Mouse (Mus musculus) heart, postnatal 0 days (tissue): ENCODE measurements at regions not wholly inside any gene's neighbourhood (a gene's known extent, or its start where the extent isn't known, plus 50 kb on each side); places are given as distances from the start of the nearest gene placed in this dataset.

Experiments used
- ATAC-seq: fragments of 200-750 bp; cut with Nextera tagmentation; 2 replicates; pipeline ENCODE4 v1.8.0; 2017; ENCODE audit warnings: low read depth, moderate number of reproducible peaks, moderate library complexity; ENCODE audit not compliant: insufficient read depth
- DNase-seq: peaks from one replicate; pipeline ENCODE4 v3.0.0-alpha.2; 2016; ENCODE audit warnings: low spot score
- H3K27ac ChIP-seq: fragments of 300-500 bp; sonication (generic); 2 replicates; pipeline ENCODE4 v1.5.1; 2014; ENCODE audit warnings: low read depth, mild to moderate bottlenecking
- H3K27me3 ChIP-seq: fragments of 300-500 bp; sonication (generic); 2 replicates; pipeline ENCODE4 v1.6.1; 2014; ENCODE audit warnings: low read length, mixed read lengths; ENCODE audit not compliant: control insufficient read depth, insufficient read depth
- H3K36me3 ChIP-seq: fragments of 300-500 bp; sonication (generic); replicated peaks from 2 replicates; pipeline ENCODE4 v1.6.1; 2014; ENCODE audit warnings: low read length, mixed read lengths; ENCODE audit not compliant: control insufficient read depth, insufficient read depth
- H3K4me1 ChIP-seq: fragments of 300-500 bp; sonication (generic); 2 replicates; pipeline ENCODE4 v1.6.1; 2014; ENCODE audit warnings: antibody characterized with exemption; ENCODE audit not compliant: control insufficient read depth, insufficient read depth
- H3K4me2 ChIP-seq: fragments of 300-500 bp; sonication (generic); 2 replicates; pipeline ENCODE4 v1.6.1; 2014; ENCODE audit warnings: low read depth, mild to moderate bottlenecking, low read length, moderate library complexity
- H3K4me3 ChIP-seq: fragments of 300-500 bp; sonication (generic); 2 replicates; pipeline ENCODE4 v1.5.1; 2014; ENCODE audit warnings: low read depth, low read length
- H3K9ac ChIP-seq: fragments of 300-500 bp; sonication (generic); replicated peaks from 2 replicates; pipeline ENCODE4 v1.6.1; 2014; ENCODE audit warnings: low read depth, low read length, mixed read lengths
- H3K9me3 ChIP-seq: fragments of 300-500 bp; sonication (generic); replicated peaks from 2 replicates; pipeline ENCODE4 v1.6.1; 2016; ENCODE audit warnings: low read length; ENCODE audit not compliant: control insufficient read depth
- CTCF ChIP-seq: IDR thresholded peaks from 2 replicates; pipeline ENCODE4 v1.5.1; 2016; ENCODE audit warnings: antibody characterized with exemption, control low read depth, low read depth
- EP300 ChIP-seq: IDR thresholded peaks from 2 replicates; pipeline ENCODE4 v1.6.1; 2016; ENCODE audit warnings: antibody characterized with exemption, low read depth
- WGBS: fragments of 180-500 bp; shearing (Covaris S2); extraction: QIAGEN DNeasy Blood & Tissue Kit; methylation state at CpG from one replicate; pipeline ENCODE4 v1.1.7; 2014; 5-methylcytosine and 5-hydroxymethylcytosine counted together

- Histone ChIP-seq H3K9ac (no peak overlapping the region), H3K36me3 (no peaks in the 10 kb centered on the region), H3K9me3 (no peaks in the 10 kb centered on the region), H3K4me3 (no peak overlapping the region), H3K4me1 (peaks cover 19% of the 10 kb centered on the region), H3K27ac (no peak overlapping the region), H3K27me3 (no peaks in the 10 kb centered on the region), H3K4me2 (no peak overlapping the region)
- ATAC-seq (no peak), DNase-seq (no peak)
- WGBS: 88% methylated on average over 9 of the region's 9 CpGs
- TF ChIP-seq EP300 (no peak), CTCF (no peak)
These were observed 173.4 kb downstream of the Zfp36l1 start for GRCm38 (mm10) chr12:79939436-79939835.

GRCm38 (mm10) chr12:79937876-79938275, 174.9 kb downstream of the Zfp36l1 start:
- Histone ChIP-seq H3K4me3 (no peak overlapping the region), H3K9ac (no peak overlapping the region), H3K9me3 (no peaks in the 10 kb centered on the region), H3K27me3 (no peaks in the 10 kb centered on the region), H3K4me2 (no peak overlapping the region), H3K36me3 (no peaks in the 10 kb centered on the region), H3K27ac (no peak overlapping the region), H3K4me1 (peaks cover 24% of the 10 kb centered on the region)
- no peak for ATAC-seq
- no peak for DNase-seq
- 65% methylated on average over 4 of the region's 4 CpGs for WGBS
- TF ChIP-seq EP300 (no peak), CTCF (no peak)

GRCm38 (mm10) chr12:79936698-79937097, 176.1 kb downstream of the Zfp36l1 start:
- Histone ChIP-seq H3K4me3 (no peak overlapping the region), H3K36me3 (no peaks in the 10 kb centered on the region), H3K9me3 (no peaks in the 10 kb centered on the region), H3K4me1 (peaks cover 24% of the 10 kb centered on the region), H3K27me3 (no peaks in the 10 kb centered on the region), H3K9ac (no peak overlapping the region), H3K4me2 (no peak overlapping the region), H3K27ac (peak overlapping the region; percentile 84)
- WGBS: 52% methylated on average over 5 of the region's 5 CpGs
- no peak for TF ChIP-seq CTCF
- TF ChIP-seq EP300: no peak
- DNase-seq (peak; percentile 74), ATAC-seq (peak; percentile 82)

GRCm38 (mm10) chr12:79934091-79934490, 178.7 kb downstream of the Zfp36l1 start:
- peaks cover 24% of the 10 kb centered on the region for H3K4me1 ChIP-seq
- DNase-seq (no peak), ATAC-seq (no peak)
- H3K27ac ChIP-seq: 0 out of 2 replicates have a peak overlapping the region, but pooled peaks have one; percentile 11
- 41% methylated on average over 7 of the region's 7 CpGs for WGBS
- H3K4me3 ChIP-seq: no peak overlapping the region
- no peak overlapping the region for H3K9ac ChIP-seq
- no peaks in the 10 kb centered on the region for H3K9me3 ChIP-seq
- no peaks in the 10 kb centered on the region for H3K36me3 ChIP-seq
- no peaks in the 10 kb centered on the region for H3K27me3 ChIP-seq
- no peak for TF ChIP-seq EP300
- TF ChIP-seq CTCF: no peak
- no peak overlapping the region for H3K4me2 ChIP-seq

- DNase-seq: no peak
- no peak overlapping the region for H3K27ac ChIP-seq
- TF ChIP-seq CTCF (no peak), EP300 (no peak)
- no peak overlapping the region for H3K9ac ChIP-seq
- H3K27me3 ChIP-seq: no peaks in the 10 kb centered on the region
- H3K4me2 ChIP-seq: no peak overlapping the region
- peaks cover 31% of the 10 kb centered on the region for H3K4me1 ChIP-seq
- WGBS: 87% methylated on average over 7 of the region's 7 CpGs
- ATAC-seq: no peak
- no peaks in the 10 kb centered on the region for H3K9me3 ChIP-seq
- H3K4me3 ChIP-seq: no peak overlapping the region
- no peaks in the 10 kb centered on the region for H3K36me3 ChIP-seq
These were observed 179.9 kb downstream of the Zfp36l1 start for GRCm38 (mm10) chr12:79932905-79933304.

GRCm38 (mm10) chr12:79931455-79931854, 181.4 kb downstream of the Zfp36l1 start:
- ATAC-seq: no peak

More at GRCm38 (mm10) chr12:79931455-79931854, 181.4 kb downstream of the Zfp36l1 start:
- no peaks in the 10 kb centered on the region for H3K27me3 ChIP-seq
- no peak overlapping the region for H3K9ac ChIP-seq
- 65% methylated on average over 5 of the region's 5 CpGs for WGBS
- H3K4me3 ChIP-seq: no peak overlapping the region
- TF ChIP-seq CTCF: no peak
- TF ChIP-seq EP300: no peak
- H3K4me1 ChIP-seq: peaks cover 28% of the 10 kb centered on the region
- no peak overlapping the region for H3K4me2 ChIP-seq
- no peak overlapping the region for H3K27ac ChIP-seq
- no peaks in the 10 kb centered on the region for H3K9me3 ChIP-seq
- DNase-seq: no peak
- H3K36me3 ChIP-seq: no peaks in the 10 kb centered on the region
